Mouse (Mus musculus) limb, embryonic 13.5 days (tissue): ENCODE measurements around the gene Ube2i. TPM values are rescaled to one million over a fixed set of nuclear protein-coding genes. Genes with fewer than 3 reads are reported as not detected.
"Not testable (repeated sequence)": the region's sequence is repeated elsewhere in the genome, so short reads cannot be mapped to it uniquely, and the experiment has no call there.

Experiments used
- ATAC-seq: fragments of 200-750 bp; cut with Nextera tagmentation; 2 replicates; pipeline ENCODE4 v1.8.0; 2017; ENCODE audit warnings: low read depth, moderate number of reproducible peaks, moderate TSS enrichment; ENCODE audit not compliant: low FRiP score
- H3K27ac ChIP-seq: fragments of 300-500 bp; sonication (generic); 2 replicates; pipeline ENCODE4 v1.5.1; 2015; ENCODE audit warnings: inconsistent platforms, mild to moderate bottlenecking, moderate library complexity
- H3K27me3 ChIP-seq: fragments of 300-500 bp; sonication (generic); 2 replicates; pipeline ENCODE4 v1.6.1; 2015; ENCODE audit warnings: mild to moderate bottlenecking, inconsistent platforms
- H3K36me3 ChIP-seq: fragments of 300-500 bp; sonication (generic); 2 replicates; pipeline ENCODE4 v1.6.1; 2015; ENCODE audit warnings: inconsistent platforms, mild to moderate bottlenecking, moderate library complexity
- H3K4me1 ChIP-seq: fragments of 300-500 bp; sonication (generic); 2 replicates; pipeline ENCODE4 v1.6.1; 2015; ENCODE audit warnings: inconsistent platforms
- H3K4me2 ChIP-seq: fragments of 300-500 bp; sonication (generic); replicated peaks from 2 replicates; pipeline ENCODE4 v1.6.1; 2015; ENCODE audit warnings: inconsistent platforms, mild to moderate bottlenecking, moderate library complexity
- H3K4me3 ChIP-seq: fragments of 300-500 bp; sonication (generic); 2 replicates; pipeline ENCODE4 v1.5.1; 2015; ENCODE audit warnings: moderate library complexity, mild to moderate bottlenecking, inconsistent platforms
- H3K9ac ChIP-seq: fragments of 300-500 bp; sonication (generic); 2 replicates; pipeline ENCODE4 v1.6.1; 2015; ENCODE audit warnings: mild to moderate bottlenecking, inconsistent platforms
- H3K9me3 ChIP-seq: fragments of 300-500 bp; sonication (generic); 2 replicates; pipeline ENCODE4 v1.6.1; 2016; ENCODE audit warnings: inconsistent platforms
- WGBS: fragments of 180-500 bp; shearing (Covaris S2); methylation state at CpG from one replicate; pipeline ENCODE4 v1.1.7; 2015; 5-methylcytosine and 5-hydroxymethylcytosine counted together
- polyA plus RNA-seq: library from polyadenylated mRNA; unstranded; fragments of >200 nt; fragmentation: Nextera tagmentation; extraction: Ambion mirVana; gene quantifications from 2 replicates; pipeline ENCODE4 v1.2.1, GENCODE M21; 2015

The Ube2i gene
- polyA plus RNA-seq, 1 experiment from 2014 or later: 685 TPM

GRCm38 (mm10) chr17:25250181-25250835, 24.1 kb downstream of the Ube2i start:
- H3K36me3 ChIP-seq: peaks cover 5% of the 10 kb centered on the region; the same call in 1 of the 2 replicates
- H3K27me3 ChIP-seq: peaks cover 40% of the 10 kb centered on the region
- no peak overlapping the region for H3K9ac ChIP-seq
- no peak overlapping the region for H3K4me3 ChIP-seq
- H3K27ac ChIP-seq: no peak overlapping the region
- no peak for ATAC-seq
- WGBS: 84% methylated on average over 8 of the region's 8 CpGs
- no peak overlapping the region for H3K4me2 ChIP-seq
- 0 out of 2 replicates have a peak, but pooled peaks cover 8% of the 10 kb centered on the region for H3K4me1 ChIP-seq
- no peaks in the 10 kb centered on the region for H3K9me3 ChIP-seq

GRCm38 (mm10) chr17:25248033-25248750, 26.2 kb downstream of the Ube2i start:
- no peak overlapping the region for H3K4me3 ChIP-seq
- peaks cover 19% of the 10 kb centered on the region for H3K27me3 ChIP-seq
- H3K27ac ChIP-seq: no peak overlapping the region
- 81% methylated on average over 18 of the region's 18 CpGs for WGBS
- H3K4me1 ChIP-seq: no peaks in the 10 kb centered on the region
- no peak for ATAC-seq
- H3K9ac ChIP-seq: no peak overlapping the region; the same call in 1 of the 2 replicates
- H3K9me3 ChIP-seq: no peaks in the 10 kb centered on the region
- peaks cover 26% of the 10 kb centered on the region for H3K36me3 ChIP-seq
- no peak overlapping the region for H3K4me2 ChIP-seq

- Histone ChIP-seq H3K4me1 (peaks cover 14% of the 10 kb centered on the region), H3K27ac (no peak overlapping the region), H3K4me3 (no peak overlapping the region), H3K36me3 (peaks cover 44% of the 10 kb centered on the region), H3K9ac (no peak overlapping the region), H3K27me3 (0 out of 2 replicates have a peak, but pooled peaks cover 3% of the 10 kb centered on the region), H3K9me3 (no peaks in the 10 kb centered on the region), H3K4me2 (no peak overlapping the region)
- 78% methylated on average over 16 of the region's 16 CpGs for WGBS
- no peak for ATAC-seq
Observed at GRCm38 (mm10) chr17:25244239-25244638, 30.2 kb downstream of the Ube2i start.

GRCm38 (mm10) chr17:25243131-25243780, 31.2 kb downstream of the Ube2i start:
- peaks cover 44% of the 10 kb centered on the region for H3K36me3 ChIP-seq
- no peak overlapping the region for H3K9ac ChIP-seq
- no peaks in the 10 kb centered on the region for H3K9me3 ChIP-seq
- no peak for ATAC-seq
- no peak overlapping the region for H3K4me2 ChIP-seq
- H3K27ac ChIP-seq: no peak overlapping the region
- H3K4me3 ChIP-seq: no peak overlapping the region
- H3K4me1 ChIP-seq: peaks cover 18% of the 10 kb centered on the region
- H3K27me3 ChIP-seq: 0 out of 2 replicates have a peak, but pooled peaks cover under 1% of the 10 kb centered on the region
- 87% methylated on average over 11 of the region's 11 CpGs for WGBS

- H3K4me3 ChIP-seq: peak within 1 kb of the TSS; percentile 99
- ATAC-seq: peak; percentile 91
Observed at GRCm38 (mm10) chr17:25239695-25240636, 34.5 kb downstream of the Ube2i start, which contains the start of the genes Gnptg and Tsr3. Gene Gnptg (minus strand): TSS chr17:25240124. Gene Tsr3 (plus strand): TSS chr17:25240170.

GRCm38 (mm10) chr17:25235635-25236034, 38.8 kb downstream of the Ube2i start:
- no peaks in the 10 kb centered on the region for H3K9me3 ChIP-seq
- H3K4me3 ChIP-seq: no peak overlapping the region
- H3K9ac ChIP-seq: no peak overlapping the region
- peaks cover 33% of the 10 kb centered on the region for H3K36me3 ChIP-seq
- no peak overlapping the region for H3K27ac ChIP-seq
- H3K27me3 ChIP-seq: no peaks in the 10 kb centered on the region
- no peak overlapping the region for H3K4me2 ChIP-seq
- peaks cover 8% of the 10 kb centered on the region for H3K4me1 ChIP-seq
- 85% methylated on average over 9 of the region's 9 CpGs for WGBS
- ATAC-seq: no peak

More at GRCm38 (mm10) chr17:25239695-25240636, 34.5 kb downstream of the Ube2i start, which contains the start of the genes Gnptg and Tsr3:
- Histone ChIP-seq H3K27ac (peak within 1 kb of the TSS; percentile 92), H3K4me1 (peaks cover 18% of the 10 kb centered on the region), H3K4me2 (peak within 1 kb of the TSS; percentile 95), H3K9me3 (no peaks in the 10 kb centered on the region), H3K27me3 (no peaks in the 10 kb centered on the region), H3K9ac (peak within 1 kb of the TSS; percentile 99), H3K36me3 (peaks cover 52% of the 10 kb centered on the region)
- WGBS: under 1% methylated on average over 80 of the region's 80 CpGs

- not testable (repeated sequence) for H3K9me3 ChIP-seq, H3K9ac ChIP-seq, H3K4me1 ChIP-seq, H3K27ac ChIP-seq, H3K4me2 ChIP-seq, H3K4me3 ChIP-seq, ATAC-seq, H3K27me3 ChIP-seq
- 93% methylated on average over 6 of the region's 11 CpGs for WGBS
- peaks cover 67% of the 10 kb centered on the region for H3K36me3 ChIP-seq
Observed at GRCm38 (mm10) chr17:25231621-25232020, 42.8 kb downstream of the Ube2i start.

- ATAC-seq: no peak
Observed at GRCm38 (mm10) chr17:25230700-25231099, 43.7 kb downstream of the Ube2i start.

GRCm38 (mm10) chr17:25230014-25230655, 44.3 kb downstream of the Ube2i start:
- not testable (repeated sequence) for ATAC-seq, H3K4me3 ChIP-seq, H3K9ac ChIP-seq, H3K4me1 ChIP-seq, H3K4me2 ChIP-seq, H3K27ac ChIP-seq, H3K9me3 ChIP-seq, H3K27me3 ChIP-seq
- H3K36me3 ChIP-seq: peaks cover 67% of the 10 kb centered on the region
- WGBS: 75% methylated on average over 14 of the region's 17 CpGs

More at GRCm38 (mm10) chr17:25230700-25231099, 43.7 kb downstream of the Ube2i start:
- Histone ChIP-seq H3K36me3 (peaks cover 67% of the 10 kb centered on the region), H3K4me3 (no peak overlapping the region), H3K27me3 (no peaks in the 10 kb centered on the region), H3K4me2 (no peak overlapping the region), H3K9me3 (no peaks in the 10 kb centered on the region), H3K9ac (no peak overlapping the region), H3K27ac (no peak overlapping the region), H3K4me1 (no peaks in the 10 kb centered on the region)
- WGBS: 96% methylated on average over 3 of the region's 3 CpGs

- WGBS: 84% methylated on average over 5 of the region's 5 CpGs
- no peak overlapping the region for H3K4me3 ChIP-seq
- no peak overlapping the region for H3K4me2 ChIP-seq
- no peaks in the 10 kb centered on the region for H3K9me3 ChIP-seq
- no peaks in the 10 kb centered on the region for H3K4me1 ChIP-seq
- no peak overlapping the region for H3K27ac ChIP-seq
- no peak for ATAC-seq
- H3K27me3 ChIP-seq: no peaks in the 10 kb centered on the region
- H3K9ac ChIP-seq: no peak overlapping the region
- peaks cover 65% of the 10 kb centered on the region for H3K36me3 ChIP-seq
Observed at GRCm38 (mm10) chr17:25227991-25228390, 46.4 kb downstream of the Ube2i start.

GRCm38 (mm10) chr17:25225659-25226058, 48.8 kb downstream of the Ube2i start:
- H3K27ac ChIP-seq: no peak overlapping the region
- peaks cover 59% of the 10 kb centered on the region for H3K36me3 ChIP-seq
- H3K4me2 ChIP-seq: no peak overlapping the region
- WGBS: 87% methylated on average over 4 of the region's 4 CpGs
- no peak overlapping the region for H3K9ac ChIP-seq
- no peaks in the 10 kb centered on the region for H3K9me3 ChIP-seq
- no peaks in the 10 kb centered on the region for H3K27me3 ChIP-seq
- no peak for ATAC-seq
- peaks cover 16% of the 10 kb centered on the region for H3K4me1 ChIP-seq
- H3K4me3 ChIP-seq: no peak overlapping the region
